Mouse (Mus musculus): ENCODE measurements around the gene Ift140.

The Ift140 gene

GRCm38 (mm10) chr17:25015655-25016291, at the start of gene Ift140, which contains the start of gene Cramp1l:
Ift140 (plus strand) TSS chr17:25016085.
Cramp1l (minus strand) TSS chr17:25015788.
- peak; percentile 97 for DNase-seq (ENCODE audit: low read depth, low spot score)

GRCm38 (mm10) chr17:24987221-24987620, 28.7 kb upstream of the Ift140 start:
- DNase-seq (ENCODE audit: low read depth, low spot score): no peak

DNA sequence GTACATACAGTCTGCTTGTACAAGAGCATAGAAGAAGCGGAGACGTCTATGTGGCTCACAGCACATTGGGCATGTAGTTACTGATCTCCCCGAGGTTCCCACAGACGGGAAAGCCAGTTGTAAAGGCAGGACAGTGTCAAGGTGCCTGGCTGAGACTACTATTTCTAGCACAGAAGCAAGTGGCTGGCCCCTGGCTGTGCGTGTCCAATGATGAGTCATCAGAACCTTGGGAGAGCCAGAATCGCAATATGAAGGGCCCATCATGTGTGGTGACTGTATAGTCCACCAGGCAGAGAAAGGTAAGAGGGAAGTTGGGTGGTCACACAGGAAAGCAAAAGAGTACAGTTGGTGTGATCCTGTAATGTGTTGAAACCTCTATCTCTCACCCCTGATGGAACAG, 21.2 kb upstream of the Ift140 start:
- no peak for DNase-seq (ENCODE audit: low read depth, low spot score)

GRCm38 (mm10) chr17:25005102-25005501, 10.8 kb upstream of the Ift140 start:
- no peak for DNase-seq (ENCODE audit: low read depth, low spot score)

DNA sequence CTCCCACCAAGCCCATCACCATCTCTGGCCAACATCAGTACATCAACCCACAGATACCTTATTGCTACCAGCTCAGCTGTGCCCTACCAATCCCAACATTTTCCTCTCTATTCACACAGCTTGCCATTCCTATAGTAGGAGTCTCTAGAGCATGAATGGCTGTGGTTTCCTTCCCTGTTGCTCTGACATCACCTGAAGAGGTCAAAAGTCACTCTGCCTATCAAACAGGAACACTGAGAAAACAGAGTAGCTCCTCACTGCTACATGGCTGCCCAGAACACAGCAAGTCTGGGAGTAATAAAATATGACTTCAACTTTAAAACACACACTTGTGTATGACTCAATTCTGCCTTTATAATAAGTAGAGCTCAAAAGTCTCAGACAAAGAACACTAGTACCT, 8.4 kb upstream of the Ift140 start:
- DNase-seq (ENCODE audit: low read depth, low spot score): no peak

DNA sequence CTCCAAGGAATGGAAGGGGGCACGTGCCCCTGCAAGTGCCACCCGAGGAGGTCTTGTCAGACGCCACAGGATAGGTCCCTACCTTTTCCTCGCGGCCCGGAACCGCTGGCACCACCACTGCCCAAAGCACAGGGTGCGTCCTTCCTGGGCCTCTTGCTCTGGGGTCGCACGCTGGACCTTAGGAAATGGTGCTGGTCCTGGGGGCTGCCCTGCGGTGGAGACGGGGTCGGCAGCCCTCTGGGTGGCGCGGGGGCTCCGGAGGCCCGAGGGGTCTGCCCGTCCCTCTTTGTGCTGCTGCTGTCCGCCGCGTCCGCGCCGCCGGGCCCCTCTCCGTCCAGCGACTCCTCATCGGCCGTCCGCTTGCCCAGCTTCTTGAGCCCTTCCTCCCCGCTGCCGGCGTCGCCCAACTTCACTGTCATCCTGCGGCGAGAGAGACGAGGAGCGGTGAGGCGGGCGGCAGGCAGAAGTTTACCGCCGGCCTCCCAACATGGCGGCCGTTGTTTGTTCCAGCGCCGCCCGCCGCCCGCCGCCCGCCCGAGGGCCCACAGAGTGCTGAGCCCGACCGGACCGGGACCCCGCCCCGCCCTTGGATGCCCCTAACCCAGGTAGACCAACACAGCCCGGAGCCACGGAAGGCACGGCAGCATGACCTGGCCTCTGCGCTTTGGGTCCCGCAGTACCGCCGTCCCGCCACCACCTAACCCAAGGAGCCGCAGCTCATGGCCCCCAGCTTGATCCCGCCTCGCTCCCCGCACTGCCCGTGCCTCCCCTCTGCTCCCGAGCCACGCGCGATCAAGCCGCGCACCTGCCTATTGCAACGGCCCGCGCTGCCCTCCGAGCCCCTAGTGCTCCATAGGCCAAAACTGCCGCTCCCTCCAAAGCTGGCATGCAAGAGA, 2.0 kb upstream of the Ift140 start:
- DNase-seq (ENCODE audit: low read depth, low spot score): no peak

GRCm38 (mm10) chr17:25014841-25015570, 879 bp upstream of the Ift140 start:
- DNase-seq (ENCODE audit: low read depth, low spot score): no peak

DNA sequence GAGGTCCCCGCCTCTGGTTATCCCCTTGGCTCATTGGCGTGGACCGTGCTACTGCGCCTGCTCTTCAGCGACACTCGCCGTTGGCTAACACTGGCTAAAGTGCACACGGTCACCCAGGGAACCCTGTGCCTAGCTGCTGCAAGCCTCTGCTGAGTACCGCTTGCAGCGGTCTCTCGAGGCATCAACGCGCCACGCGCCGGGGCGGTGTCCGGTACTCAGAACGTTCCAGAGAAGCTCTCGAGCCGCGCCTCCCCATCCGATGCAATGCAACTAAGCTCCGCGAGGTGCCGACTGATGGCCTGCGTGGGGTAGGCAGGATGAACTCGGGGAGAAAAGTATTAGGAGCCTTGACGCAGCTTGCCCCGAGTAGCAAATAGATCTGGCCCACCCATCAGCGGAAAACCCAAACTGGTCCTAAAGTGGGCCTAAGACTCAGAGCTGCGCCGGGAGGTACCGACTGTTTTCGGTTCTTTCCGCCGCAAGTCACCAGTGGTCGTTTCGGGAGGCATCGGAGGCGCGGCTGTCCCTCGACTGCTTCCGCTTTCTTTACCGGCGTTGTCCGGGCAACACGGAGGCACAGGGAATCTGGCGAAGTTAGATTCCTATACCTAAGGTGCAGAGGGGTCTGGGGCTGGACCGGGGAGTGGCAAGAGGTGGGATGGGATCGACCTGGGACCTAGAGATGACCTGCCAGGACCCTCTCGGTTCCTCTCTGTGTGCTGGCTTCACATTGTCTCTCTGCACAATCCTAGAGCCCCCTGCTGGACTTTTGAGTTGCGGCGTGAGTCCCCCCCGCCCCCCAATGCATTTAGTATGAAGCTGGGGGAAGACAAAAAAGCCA, 627 bp downstream of the Ift140 start:
- peak; percentile 67 for DNase-seq (ENCODE audit: low read depth, low spot score)

- no peak for DNase-seq (ENCODE audit: low read depth, low spot score)
These were observed 20.3 kb downstream of the Ift140 start for GRCm38 (mm10) chr17:25036183-25036582.

GRCm38 (mm10) chr17:25044879-25045278, 29.0 kb downstream of the Ift140 start:
- no peak for DNase-seq (ENCODE audit: low read depth, low spot score)

- DNase-seq (ENCODE audit: low read depth, low spot score): no peak
These were observed 29.4 kb downstream of the Ift140 start for GRCm38 (mm10) chr17:25045281-25045680.

GRCm38 (mm10) chr17:25047143-25047542, 31.3 kb downstream of the Ift140 start:
- peak; percentile 12 for DNase-seq (ENCODE audit: low read depth, low spot score)

DNA sequence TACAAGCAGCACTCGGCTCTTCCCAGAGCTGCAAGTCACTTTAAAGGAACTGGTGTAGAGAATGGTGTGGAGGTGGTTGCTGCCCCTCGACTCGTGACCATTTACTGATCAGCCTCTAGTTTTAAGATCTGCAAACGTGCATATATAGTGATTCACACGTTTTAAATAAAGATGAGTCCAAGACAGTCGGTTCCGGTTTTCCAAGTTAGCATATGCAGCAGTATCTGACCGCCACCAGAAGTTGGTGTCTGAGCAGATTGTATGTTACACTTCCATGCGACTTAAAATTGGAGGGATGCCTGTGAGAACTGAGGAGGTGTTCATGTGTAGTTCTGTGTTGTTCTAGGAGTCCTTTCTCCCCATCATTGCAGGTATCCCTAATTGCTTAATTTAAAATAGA, 37.4 kb downstream of the Ift140 start:
- no peak for DNase-seq (ENCODE audit: low read depth, low spot score)

DNA sequence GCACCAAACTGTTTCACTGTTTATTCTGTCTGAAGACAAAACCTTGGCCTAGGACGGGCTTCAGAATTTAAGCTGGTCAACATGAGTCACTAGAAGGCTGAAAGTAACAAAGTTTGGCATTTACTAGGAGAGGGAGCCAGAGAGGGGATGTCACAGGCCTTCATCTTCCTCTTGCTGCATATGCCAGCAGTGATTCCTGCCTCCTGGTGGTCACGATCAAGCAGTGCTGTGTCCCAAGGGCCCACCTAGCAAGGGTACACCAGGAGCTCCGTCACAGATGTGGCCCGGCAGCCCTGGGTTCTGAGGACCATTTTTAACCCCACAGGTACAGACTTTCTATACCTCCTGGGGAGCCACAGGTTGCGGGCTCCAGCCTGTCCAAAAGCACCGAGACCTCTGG, 41.2 kb downstream of the Ift140 start:
- DNase-seq (ENCODE audit: low read depth, low spot score): no peak

DNA sequence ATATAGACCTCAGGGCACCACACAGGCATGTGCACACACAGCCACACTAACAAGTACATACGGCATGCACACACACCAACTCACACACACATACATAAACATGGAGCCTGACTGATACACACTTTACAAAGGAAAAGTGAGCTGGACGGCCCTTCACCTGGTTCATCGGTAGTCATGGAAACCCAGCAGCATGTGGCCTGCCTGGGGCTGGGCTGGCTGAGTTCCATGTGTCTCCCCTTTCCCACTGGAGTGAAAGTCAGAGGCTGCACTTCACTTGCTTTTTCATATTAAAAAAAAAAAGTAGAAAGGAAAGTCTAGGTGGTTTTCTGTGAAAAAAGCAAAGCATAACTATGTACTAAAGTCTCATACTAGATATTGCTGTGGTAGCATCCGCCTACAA, 47.4 kb downstream of the Ift140 start:
- no peak for DNase-seq (ENCODE audit: low read depth, low spot score)

GRCm38 (mm10) chr17:25063872-25064271, 48.0 kb downstream of the Ift140 start:
- no peak for DNase-seq (ENCODE audit: low read depth, low spot score)

DNA sequence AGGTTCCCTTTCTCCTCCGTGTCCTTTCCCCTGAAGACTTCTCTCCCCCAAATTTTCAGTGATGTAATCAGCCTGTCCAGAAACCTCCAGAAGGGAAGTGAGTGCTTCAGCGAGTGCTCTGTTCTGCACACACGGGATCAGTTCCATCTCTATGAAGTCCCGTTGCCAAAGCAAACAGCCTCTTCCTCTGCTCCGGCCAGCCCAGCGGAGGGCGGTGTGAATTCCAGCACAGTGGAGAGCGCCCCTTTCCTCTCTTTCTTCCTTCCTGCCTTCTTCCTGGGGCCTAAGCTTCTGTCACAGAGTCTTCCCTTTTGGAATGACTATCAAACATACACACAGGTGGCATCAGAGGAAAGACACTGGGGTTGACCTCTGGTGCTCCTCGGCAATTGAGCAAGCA, 48.5 kb downstream of the Ift140 start:
- DNase-seq (ENCODE audit: low read depth, low spot score): peak; percentile 69

DNA sequence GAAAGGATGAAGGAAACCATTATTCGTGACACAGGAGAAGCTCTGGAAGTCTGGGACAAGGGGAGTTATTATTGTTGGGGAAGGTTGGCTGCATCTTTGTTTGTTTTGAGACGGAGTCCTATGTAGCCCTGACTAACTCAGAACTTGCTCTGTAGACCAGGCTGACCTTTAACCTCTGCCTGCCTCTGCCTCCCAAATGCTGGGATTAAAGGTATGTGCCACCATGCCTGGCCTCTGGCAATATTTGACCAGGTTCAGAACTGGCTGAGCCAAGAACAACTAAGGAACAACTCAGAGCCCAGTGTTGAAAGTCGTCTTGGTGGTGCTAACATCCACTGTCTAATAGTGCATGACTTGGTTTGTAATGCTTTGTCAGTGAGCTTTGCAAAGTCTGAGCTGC, 49.3 kb downstream of the Ift140 start:
- DNase-seq (ENCODE audit: low read depth, low spot score): no peak

- no peak for DNase-seq (ENCODE audit: low read depth, low spot score)
These were observed 50.7 kb downstream of the Ift140 start for GRCm38 (mm10) chr17:25066595-25066994.

- no peak for DNase-seq (ENCODE audit: low read depth, low spot score)
These were observed 51.6 kb downstream of the Ift140 start for GRCm38 (mm10) chr17:25067442-25067851.

DNA sequence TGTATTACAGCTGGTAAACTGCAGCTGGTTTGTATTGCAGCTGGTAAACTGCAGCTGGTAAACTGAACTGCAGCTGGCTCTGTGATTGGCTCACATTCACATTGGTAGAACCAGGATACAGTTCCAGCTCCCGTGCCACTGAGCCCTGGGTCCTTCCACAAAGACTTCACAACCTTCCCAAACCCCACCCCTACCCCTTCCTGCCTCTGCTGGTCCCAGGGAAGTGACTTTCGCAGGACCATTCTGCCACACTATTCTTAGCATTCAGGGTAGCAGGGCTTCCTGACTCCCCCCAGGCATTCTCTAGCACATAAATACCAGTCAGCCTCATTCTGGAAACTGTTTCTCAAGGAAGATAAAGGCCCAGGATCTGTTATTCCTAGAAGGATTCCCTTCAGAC, 52.8 kb downstream of the Ift140 start:
- no peak for DNase-seq (ENCODE audit: low read depth, low spot score)

All from skeletal muscle tissue, adult 2 months (tissue).